Mouse (Mus musculus): ENCODE measurements at regions not wholly inside any gene's neighbourhood (a gene's known extent, or its start where the extent isn't known, plus 50 kb on each side); places are given as distances from the start of the nearest gene placed in this dataset.

DNA sequence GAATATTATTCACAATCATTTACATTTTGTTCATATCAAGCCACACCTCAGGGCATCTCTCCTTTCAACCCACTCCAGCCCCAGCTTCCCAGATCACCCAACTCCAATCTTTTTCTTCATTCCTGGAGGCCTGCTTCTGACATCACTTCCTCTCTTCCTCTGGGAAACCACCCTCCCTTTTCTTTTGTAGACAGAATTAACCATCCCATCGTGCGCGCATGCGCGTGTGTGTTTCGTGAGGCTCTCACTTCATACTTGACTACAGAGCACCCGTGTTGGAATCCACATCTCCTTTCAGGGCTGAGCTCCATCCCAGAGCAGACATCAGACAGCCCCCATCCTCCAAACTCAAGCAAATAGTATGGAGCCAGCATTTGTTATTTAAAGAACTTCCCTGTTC lies 50.4 kb upstream of the Atxn1 start:
- TF ChIP-seq CTCF (IDR thresholded peaks at IDR 0.05; ENCODE audit: insufficient read depth, low read depth, low read length) (no peak), POLR2A (IDR thresholded peaks at IDR 0.05; ENCODE audit: insufficient read depth, low read depth, low read length) (no peak)
